Mouse (Mus musculus): ENCODE measurements around the gene Atp10a.

DNA sequence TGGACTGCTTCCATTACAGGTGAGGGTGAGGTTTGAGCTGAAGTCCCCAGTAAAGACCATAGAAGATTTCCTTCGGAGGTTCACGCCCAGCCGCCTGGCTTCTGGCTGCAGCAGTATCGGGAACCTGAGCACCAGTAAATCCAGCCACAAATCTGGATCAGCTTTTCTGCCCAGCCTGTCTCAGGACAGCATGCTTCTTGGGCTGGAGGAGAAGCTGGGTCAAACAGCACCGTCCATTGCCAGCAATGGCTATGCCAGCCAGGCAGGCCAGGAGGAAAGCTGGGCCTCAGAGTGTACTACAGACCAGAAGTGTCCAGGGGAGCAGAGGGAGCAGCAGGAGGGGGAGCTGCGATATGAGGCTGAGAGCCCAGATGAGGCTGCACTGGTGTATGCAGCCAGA, 141.3 kb downstream of the Atp10a start:
- TF ChIP-seq CTCF (IDR thresholded peaks at IDR 0.05; ENCODE audit: extremely low read depth, insufficient read length, insufficient replicate concordance, low read depth, low read length) (no peak), POLR2A (IDR thresholded peaks at IDR 0.05; ENCODE audit: low read depth, low read length) (no peak)
